In the genomic region with DNA sequence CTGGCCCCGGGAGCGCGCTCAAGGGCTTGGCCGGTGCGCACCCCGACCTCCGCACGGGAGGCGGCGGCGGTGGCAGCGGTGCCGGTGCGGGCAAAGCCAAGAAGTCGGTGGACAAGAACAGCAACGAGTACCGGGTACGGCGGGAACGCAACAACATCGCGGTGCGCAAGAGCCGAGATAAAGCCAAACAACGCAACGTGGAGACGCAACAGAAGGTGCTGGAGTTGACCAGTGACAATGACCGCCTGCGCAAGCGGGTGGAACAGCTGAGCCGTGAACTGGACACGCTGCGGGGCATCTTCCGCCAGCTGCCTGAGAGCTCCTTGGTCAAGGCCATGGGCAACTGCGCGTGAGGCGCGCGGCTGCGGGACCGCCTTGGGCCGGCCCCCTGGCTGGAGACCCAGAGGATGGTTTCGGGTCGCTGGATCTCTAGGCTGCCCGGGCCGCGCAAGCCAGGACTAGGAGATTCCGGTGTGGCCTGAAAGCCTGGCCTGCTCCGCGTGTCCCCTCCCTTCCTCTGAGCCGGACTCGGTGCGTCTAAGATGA, we compare ENCODE assay signal across 8 mouse cellular contexts. TPM values are rescaled to one million over a fixed set of nuclear protein-coding genes. Genes with fewer than 3 reads are reported as not detected.
DNase-seq lines count a peak whose midpoint lies in the region; ATAC-seq and TF ChIP-seq lines count a peak whose summit lies in the region.

No protein-coding gene starts in this region.

- no peaks in the 10 kb centered on the region for H3K9me3 ChIP-seq in forebrain, embryonic 14.5 days (replicated peaks; ENCODE audit: control insufficient read depth, low read length)
- H3K9me3 ChIP-seq in hindbrain, embryonic 13.5 days = no peaks in the 10 kb centered on the region
- no peaks in the 10 kb centered on the region for H3K9me3 ChIP-seq in limb, embryonic 14.5 days (ENCODE audit: control insufficient read depth, low read length)

- no peaks in the 10 kb centered on the region for H3K36me3 ChIP-seq in forebrain, embryonic 14.5 days (ENCODE audit: control insufficient read depth, insufficient read depth, low read length)
- H3K36me3 ChIP-seq in hindbrain, embryonic 13.5 days = no peaks in the 10 kb centered on the region
- H3K36me3 ChIP-seq in limb, embryonic 14.5 days (ENCODE audit: control insufficient read depth, insufficient read depth, low read length) = no peaks in the 10 kb centered on the region

- H3K4me2 ChIP-seq in forebrain, embryonic 14.5 days (ENCODE audit: low read length) = peak overlapping the region; percentile 98
- H3K4me2 ChIP-seq in hindbrain, embryonic 13.5 days = peak overlapping the region; percentile 97
- H3K4me2 ChIP-seq in limb, embryonic 14.5 days (replicated peaks; ENCODE audit: low read depth, low read length, severe bottlenecking) = peak overlapping the region; percentile 86

- peak overlapping the region; percentile 73 for H3K4me3 ChIP-seq in bone marrow macrophage, adult 2 months (ENCODE audit: insufficient read depth, low read length)
- peak overlapping the region; percentile 48 for H3K4me3 ChIP-seq in forebrain, embryonic 14.5 days (ENCODE audit: low read depth, low read length)
- peak overlapping the region; percentile 53 for H3K4me3 ChIP-seq in hindbrain, embryonic 13.5 days
- H3K4me3 ChIP-seq in limb, embryonic 14.5 days (replicated peaks; ENCODE audit: low read length) = peak overlapping the region; percentile 58
- H3K4me3 ChIP-seq in olfactory bulb, adult 2 months (ENCODE audit: insufficient read depth, low read depth, low read length) = peak overlapping the region; percentile 62

- DNase-seq in frontal cortex, postnatal 36 days (ENCODE audit: low spot score in 2 of 2) = peak; percentile 11 to 21
- no peak for DNase-seq in frontal cortex, postnatal 25 days (ENCODE audit: low spot score in 2 of 2)
- no peak for DNase-seq in forebrain, embryonic 14.5 days (ENCODE audit: low spot score)
- no peak for DNase-seq in limb, embryonic 14.5 days (ENCODE audit: low spot score)
- DNase-seq in yolk sac, embryonic 10.5 days (ENCODE audit: low spot score) = no peak

- peaks cover 70% of the 10 kb centered on the region for H3K27me3 ChIP-seq in forebrain, embryonic 14.5 days (replicated peaks; ENCODE audit: control insufficient read depth, insufficient read depth, low read length)
- H3K27me3 ChIP-seq in hindbrain, embryonic 13.5 days = peaks cover 82% of the 10 kb centered on the region
- H3K27me3 ChIP-seq in limb, embryonic 14.5 days (ENCODE audit: control insufficient read depth, insufficient read depth, low read length) = peaks cover 49% of the 10 kb centered on the region

- H3K4me1 ChIP-seq in bone marrow macrophage, adult 2 months (ENCODE audit: control insufficient read depth, insufficient read depth, low read length) = peaks cover 21% of the 10 kb centered on the region
- peaks cover 7% of the 10 kb centered on the region for H3K4me1 ChIP-seq in forebrain, embryonic 14.5 days (ENCODE audit: control insufficient read depth, insufficient read depth, low read length)
- H3K4me1 ChIP-seq in hindbrain, embryonic 13.5 days (replicated peaks) = peaks cover 47% of the 10 kb centered on the region
- peaks cover 7% of the 10 kb centered on the region for H3K4me1 ChIP-seq in limb, embryonic 14.5 days (ENCODE audit: control insufficient read depth, insufficient read depth, low read length)
- H3K4me1 ChIP-seq in olfactory bulb, adult 2 months (ENCODE audit: control insufficient read depth, insufficient read depth, low read length) = peaks cover 29% of the 10 kb centered on the region

- H3K27ac ChIP-seq in bone marrow macrophage, adult 2 months (ENCODE audit: insufficient read depth, low read depth, low read length) = peak overlapping the region; percentile 22
- H3K27ac ChIP-seq in forebrain, embryonic 14.5 days (ENCODE audit: low read depth, low read length) = no peak overlapping the region
- no peak overlapping the region for H3K27ac ChIP-seq in hindbrain, embryonic 13.5 days
- H3K27ac ChIP-seq in limb, embryonic 14.5 days (replicated peaks; ENCODE audit: low read depth, low read length) = no peak overlapping the region
- no peak overlapping the region for H3K27ac ChIP-seq in olfactory bulb, adult 2 months (ENCODE audit: insufficient read depth, low read depth, low read length)

- WGBS in forebrain, embryonic 14.5 days = under 1% methylated on average over 49 of the region's 53 CpGs
- under 1% methylated on average over 53 of the region's 53 CpGs for WGBS in hindbrain, embryonic 13.5 days
- WGBS in limb, embryonic 14.5 days = 2% methylated on average over 47 of the region's 53 CpGs
- WGBS in olfactory bulb, adult 2 months = 4% methylated on average over 53 of the region's 53 CpGs

- no peak for TF ChIP-seq CTCF in bone marrow macrophage, adult 2 months (IDR thresholded peaks at IDR 0.05; ENCODE audit: low read depth, low read length)
- TF ChIP-seq CTCF in olfactory bulb, adult 2 months (IDR thresholded peaks at IDR 0.05; ENCODE audit: insufficient read depth, low read depth, low read length) = no peak

- ATAC-seq in forebrain, embryonic 14.5 days = no peak
- no peak for ATAC-seq in hindbrain, embryonic 13.5 days (ENCODE audit: low FRiP score)
- ATAC-seq in limb, embryonic 14.5 days (ENCODE audit: low FRiP score, low read depth) = no peak

- TF ChIP-seq POLR2A in bone marrow macrophage, adult 2 months (IDR thresholded peaks at IDR 0.05; ENCODE audit: borderline replicate concordance, low read depth, low read length) = no peak; the same call in 1 of the 2 replicates
- TF ChIP-seq POLR2A in limb, embryonic 14.5 days (IDR thresholded peaks at IDR 0.05; ENCODE audit: borderline replicate concordance, extremely low read depth, insufficient read depth, insufficient read length) = no peak
- no peak for TF ChIP-seq POLR2A in olfactory bulb, adult 2 months (IDR thresholded peaks at IDR 0.05; ENCODE audit: insufficient read depth, low read depth, low read length)

- peak overlapping the region; percentile 56 for H3K9ac ChIP-seq in forebrain, embryonic 14.5 days (ENCODE audit: low read length)
- H3K9ac ChIP-seq in hindbrain, embryonic 13.5 days = peak overlapping the region; percentile 73
- H3K9ac ChIP-seq in limb, embryonic 14.5 days (ENCODE audit: low read depth, low read length, severe bottlenecking) = peak overlapping the region; percentile 61

RNA-seq across cellular contexts. Expression of a gene that starts 1.1 kb away (rescaled TPM):
- polyA plus RNA-seq in bone marrow macrophage, adult 2 months (2012; ENCODE audit: insufficient read depth, insufficient read length, missing spikeins) = 78.9 and 79.1 TPM in 2 replicates
- polyA plus RNA-seq in forebrain, embryonic 14.5 days (2014; fragmentation: Nextera tagmentation; extraction: Ambion mirVana) = 0.38 and 0.62 TPM in 2 replicates
- 0.47 and 0.60 TPM in 2 replicates for polyA plus RNA-seq in hindbrain, embryonic 13.5 days (2015; fragmentation: Nextera tagmentation; extraction: Ambion mirVana)
- polyA plus RNA-seq in limb, embryonic 14.5 days (2012; rRNA removed) = 23.6 and 25.4 TPM in 2 replicates
- 13.0 and 14.6 TPM in 2 replicates for polyA plus RNA-seq in limb, embryonic 14.5 days (2014; fragmentation: Nextera tagmentation; extraction: Ambion mirVana)
- not detected in 2 replicates for polyA plus RNA-seq in olfactory bulb, adult 2 months (2012; ENCODE audit: insufficient read depth, insufficient read length, low replicate concordance, missing spikeins)

Comparison
In these comparisons a context has a peak if more than half of its experiments do, and no peak if none do; other contexts are left out.
1. DNase-seq: peak in frontal cortex, postnatal 36 days (2 of 2); none in frontal cortex, postnatal 25 days (0 of 2), forebrain, embryonic 14.5 days (single experiment), limb, embryonic 14.5 days (single experiment) and yolk sac, embryonic 10.5 days (single experiment).
2. Peak in every context shown above with its lines, with median percentiles within 50 percentile points of each other: H3K4me3 ChIP-seq, H3K4me2 ChIP-seq and H3K9ac ChIP-seq.